ENCODE assay signal across 28 mouse cellular contexts in genomic region chr3:137716573-137717157, GRCm38 (mm10). TPM values are rescaled to one million over a fixed set of nuclear protein-coding genes. Genes with fewer than 3 reads are reported as not detected.
DNase-seq lines count a peak whose midpoint lies in the region; ATAC-seq and TF ChIP-seq lines count a peak whose summit lies in the region.
"Had no signal": no experiment of that assay in that cellular context is flagged by ENCODE, and none has a peak within 500 bp of the region (broad histone marks: within the 10 kb centered on the region; RNA-seq: fewer than 3 reads in every experiment).

No protein-coding gene starts in this region.

- H3K27me3 ChIP-seq in embryonic facial prominence, embryonic 14.5 days (replicated peaks; ENCODE audit: control insufficient read depth, insufficient read depth, low read length), result no peaks in the 10 kb centered on the region
- no peaks in the 10 kb centered on the region for H3K27me3 ChIP-seq in embryonic facial prominence, embryonic 10.5 days (replicated peaks; ENCODE audit: low read depth, poor library complexity, severe bottlenecking)
- no peaks in the 10 kb centered on the region for H3K27me3 ChIP-seq in kidney, postnatal 0 days (ENCODE audit: insufficient read depth, low read length)
- H3K27me3 ChIP-seq: heart, embryonic 12.5 days; hindbrain, embryonic 12.5 days; midbrain, embryonic 15.5 days; neural tube, embryonic 15.5 days had no signal

- H3K9ac ChIP-seq in embryonic facial prominence, embryonic 14.5 days (ENCODE audit: low read depth, low read length), result no peak overlapping the region
- no peak overlapping the region for H3K9ac ChIP-seq in kidney, postnatal 0 days (ENCODE audit: low read depth, low read length)
- H3K9ac ChIP-seq: heart, embryonic 12.5 days; hindbrain, embryonic 12.5 days; midbrain, embryonic 15.5 days; neural tube, embryonic 15.5 days had no signal

- H3K4me3 ChIP-seq in embryonic facial prominence, embryonic 14.5 days (ENCODE audit: low read depth, low read length), result no peak overlapping the region
- H3K4me3 ChIP-seq in embryonic facial prominence, embryonic 10.5 days, result no peak overlapping the region
- no peak overlapping the region for H3K4me3 ChIP-seq in kidney, postnatal 0 days (replicated peaks; ENCODE audit: low read depth, low read length)
- H3K4me3 ChIP-seq: heart, embryonic 12.5 days; hindbrain, embryonic 12.5 days; midbrain, embryonic 15.5 days; neural tube, embryonic 15.5 days had no signal

- TF ChIP-seq CTCF in kidney, postnatal 0 days (IDR thresholded peaks at IDR 0.05; ENCODE audit: low read depth), result no peak

- H3K36me3 ChIP-seq in embryonic facial prominence, embryonic 14.5 days (ENCODE audit: control insufficient read depth, insufficient read depth, low read length), result no peaks in the 10 kb centered on the region
- no peaks in the 10 kb centered on the region for H3K36me3 ChIP-seq in embryonic facial prominence, embryonic 10.5 days (replicated peaks)
- no peaks in the 10 kb centered on the region for H3K36me3 ChIP-seq in kidney, postnatal 0 days (ENCODE audit: insufficient read depth, low read length)
- H3K36me3 ChIP-seq: G1E; heart, embryonic 12.5 days; hindbrain, embryonic 12.5 days; midbrain, embryonic 15.5 days; neural tube, embryonic 15.5 days had no signal

- no peaks in the 10 kb centered on the region for H3K9me3 ChIP-seq in embryonic facial prominence, embryonic 14.5 days (ENCODE audit: control insufficient read depth, low read length)
- no peaks in the 10 kb centered on the region for H3K9me3 ChIP-seq in embryonic facial prominence, embryonic 10.5 days
- H3K9me3 ChIP-seq in kidney, postnatal 0 days (replicated peaks; ENCODE audit: low read length), result no peaks in the 10 kb centered on the region
- H3K9me3 ChIP-seq: G1E; heart, embryonic 12.5 days; hindbrain, embryonic 12.5 days; midbrain, embryonic 15.5 days; neural tube, embryonic 15.5 days had no signal

- DNase-seq in embryonic facial prominence, embryonic 14.5 days (ENCODE audit: low spot score), result peak; percentile 38
- DNase-seq in embryonic facial prominence, embryonic 10.5 days (ENCODE audit: low spot score), result no peak
- peak; percentile 51 for DNase-seq in retina, postnatal 1 day
- DNase-seq in retina, embryonic 14.5 days (ENCODE audit: low spot score), result no peak
- peak; percentile 68 for DNase-seq in kidney, postnatal 0 days (ENCODE audit: low spot score)
- DNase-seq in cerebellum, adult 9-11 months, result no peak
- DNase-seq in yolk sac, embryonic 10.5 days (ENCODE audit: low spot score), result no peak
- DNase-seq in adrenal gland, postnatal 25 days, result no peak
- DNase-seq: cerebellum, adult 2 months; heart, postnatal 14 days; lung, postnatal 10 days; right cerebral cortex, postnatal 25 days had no signal

- no peak overlapping the region for H3K27ac ChIP-seq in embryonic facial prominence, embryonic 14.5 days (replicated peaks; ENCODE audit: low read depth, low read length)
- H3K27ac ChIP-seq in embryonic facial prominence, embryonic 10.5 days (replicated peaks), result no peak overlapping the region
- H3K27ac ChIP-seq in kidney, postnatal 0 days, result peak overlapping the region; percentile 70
- H3K27ac ChIP-seq: hindbrain, embryonic 12.5 days; midbrain, embryonic 15.5 days; neural tube, embryonic 15.5 days had no signal

- no peak overlapping the region for H3K4me2 ChIP-seq in embryonic facial prominence, embryonic 14.5 days (ENCODE audit: low read depth, low read length)
- no peak overlapping the region for H3K4me2 ChIP-seq in kidney, postnatal 0 days (ENCODE audit: low read length)
- H3K4me2 ChIP-seq: heart, embryonic 12.5 days; hindbrain, embryonic 12.5 days; midbrain, embryonic 15.5 days; neural tube, embryonic 15.5 days had no signal

- ATAC-seq in embryonic facial prominence, embryonic 14.5 days (ENCODE audit: low read depth), result no peak
- no peak for ATAC-seq in kidney, postnatal 0 days (replicated peaks; ENCODE audit: low FRiP score, low read depth)
- ATAC-seq: inflammation-experienced regulatory T-cells, adult 6 months; midbrain, embryonic 15.5 days had no signal

- no peaks in the 10 kb centered on the region; the same call in 1 of the 2 replicates for H3K4me1 ChIP-seq in embryonic facial prominence, embryonic 14.5 days (ENCODE audit: control insufficient read depth, insufficient read depth, low read length)
- no peaks in the 10 kb centered on the region for H3K4me1 ChIP-seq in embryonic facial prominence, embryonic 10.5 days
- H3K4me1 ChIP-seq in kidney, postnatal 0 days (replicated peaks; ENCODE audit: insufficient read depth, low read length), result 0 out of 2 replicates have a peak, but pooled peaks cover 7% of the 10 kb centered on the region
- H3K4me1 ChIP-seq: heart, embryonic 12.5 days; hindbrain, embryonic 12.5 days; midbrain, embryonic 15.5 days; neural tube, embryonic 15.5 days had no signal

- WGBS in embryonic facial prominence, embryonic 14.5 days, result 42% methylated on average over 3 of the region's 3 CpGs
- WGBS in embryonic facial prominence, embryonic 10.5 days, result 50% methylated on average over 3 of the region's 3 CpGs
- WGBS in kidney, postnatal 0 days, result 40% methylated on average over 3 of the region's 3 CpGs

RNA-seq across cellular contexts. Expression of gene Gm21962, which starts 45.3 kb away (rescaled TPM):
- polyA plus RNA-seq in embryonic facial prominence, embryonic 14.5 days (2014; fragmentation: Nextera tagmentation; extraction: Ambion mirVana), result not detected in 2 replicates
- polyA plus RNA-seq in embryonic facial prominence, embryonic 10.5 days (2016; fragmentation: Nextera tagmentation; extraction: Ambion mirVana), result not detected in 2 replicates
- not detected in 2 replicates for polyA plus RNA-seq in kidney, postnatal 0 days (2015; fragmentation: Nextera tagmentation; extraction: Ambion mirVana)
- total RNA-seq in adrenal gland, postnatal 25 days (2021), result not detected in 2 replicates
- total RNA-seq: adrenal gland, postnatal 4 days; gastrocnemius, adult 8-10 months; heart, postnatal 14 days; layer of hippocampus, postnatal 25 days; left cerebral cortex, postnatal 25 days; megakaryocyte, adult 5-6 weeks had no signal
- polyA plus RNA-seq: cerebellum, adult 2 months; frontal cortex, adult 2 months; G1E; heart, embryonic 12.5 days; hindbrain, embryonic 12.5 days; inflammation-experienced regulatory T-cells, adult 6 months; limb, embryonic 14.5 days; liver, embryonic 16.5 days; midbrain, embryonic 15.5 days; neural tube, embryonic 15.5 days; spleen, adult 2 months; stomach, embryonic 14.5 days had no signal

Comparison
In these comparisons a context has a peak if more than half of its experiments do, and no peak if none do; other contexts are left out.
1. DNase-seq: peak in embryonic facial prominence, embryonic 14.5 days (single experiment), retina, postnatal 1 day (single experiment) and kidney, postnatal 0 days (single experiment); none in embryonic facial prominence, embryonic 10.5 days (single experiment), retina, embryonic 14.5 days (single experiment), cerebellum, adult 9-11 months (single experiment), yolk sac, embryonic 10.5 days (single experiment) and adrenal gland, postnatal 25 days (single experiment).